Mouse (Mus musculus) forebrain, embryonic 11.5 days (tissue): ENCODE results near the gene Pfkp. TPM values are rescaled to one million over a fixed set of nuclear protein-coding genes. Genes with fewer than 3 reads are reported as not detected.

Experiments
- ATAC-seq: fragments of 200-750 bp; cut with Nextera tagmentation; replicated peaks from 2 replicates; pipeline ENCODE4 v1.8.0; 2017; ENCODE audit warnings: moderate TSS enrichment; ENCODE audit not compliant: low FRiP score
- DNase-seq: peaks from one replicate; pipeline ENCODE4 v3.0.0-alpha.2; 2017; ENCODE audit warnings: low spot score
- H3K27ac ChIP-seq: fragments of 300-500 bp; sonication (generic); 2 replicates; pipeline ENCODE4 v1.5.1; 2014; ENCODE audit warnings: low read depth, low read length
- H3K27me3 ChIP-seq: fragments of 300-500 bp; sonication (generic); 2 replicates; pipeline ENCODE4 v1.6.1; 2014; ENCODE audit warnings: mild to moderate bottlenecking, low read length, mixed read lengths; ENCODE audit not compliant: control insufficient read depth, insufficient read depth
- H3K36me3 ChIP-seq: fragments of 300-500 bp; sonication (generic); 2 replicates; pipeline ENCODE4 v1.6.1; 2014; ENCODE audit warnings: mild to moderate bottlenecking, low read length, moderate library complexity, mixed read lengths; ENCODE audit not compliant: control insufficient read depth, insufficient read depth
- H3K4me1 ChIP-seq: fragments of 300-500 bp; sonication (generic); replicated peaks from 2 replicates; pipeline ENCODE4 v1.6.1; 2014; ENCODE audit warnings: low read length, mixed read lengths; ENCODE audit not compliant: control insufficient read depth, insufficient read depth
- H3K4me2 ChIP-seq: fragments of 300-500 bp; sonication (generic); 2 replicates; pipeline ENCODE4 v1.6.1; 2014; ENCODE audit warnings: low read depth, mild to moderate bottlenecking, low read length, moderate library complexity, mixed read lengths; ENCODE audit not compliant: severe bottlenecking
- H3K4me3 ChIP-seq: fragments of 300-500 bp; sonication (generic); 2 replicates; pipeline ENCODE4 v1.5.1; 2014; ENCODE audit warnings: low read depth, low read length
- H3K9ac ChIP-seq: fragments of 300-500 bp; sonication (generic); 2 replicates; pipeline ENCODE4 v1.6.1; 2014; ENCODE audit warnings: low read length
- H3K9me3 ChIP-seq: fragments of 300-500 bp; sonication (generic); 2 replicates; pipeline ENCODE4 v1.6.1; 2016; ENCODE audit warnings: low read length, mixed read lengths; ENCODE audit not compliant: control insufficient read depth
- WGBS: fragments of 180-500 bp; shearing (Covaris S2); extraction: QIAGEN DNeasy Blood & Tissue Kit; methylation state at CpG from one replicate; pipeline ENCODE4 v1.1.7; 2014; 5-methylcytosine and 5-hydroxymethylcytosine counted together
- polyA plus RNA-seq: library from polyadenylated mRNA; unstranded; fragments of >200 nt; fragmentation: Nextera tagmentation; extraction: Ambion mirVana; gene quantifications from 2 replicates; pipeline ENCODE4 v1.2.1, GENCODE M21; 2014

Pfkp gene
- 16.7 and 17.3 TPM in 2 replicates for polyA plus RNA-seq

- Histone ChIP-seq H3K27ac (no peak within 1 kb of the TSS), H3K27me3 (no peaks in the 10 kb centered on the region), H3K9ac (peak within 1 kb of the TSS; percentile 33), H3K4me2 (peak within 1 kb of the TSS; percentile 98), H3K9me3 (no peaks in the 10 kb centered on the region), H3K36me3 (no peaks in the 10 kb centered on the region), H3K4me3 (peak within 1 kb of the TSS; percentile 46), H3K4me1 (no peaks in the 10 kb centered on the region)
- DNase-seq (peak; percentile 91), ATAC-seq (peak; percentile 95)
- WGBS = 2% methylated on average over 34 of the region's 34 CpGs
Observed at GRCm38 (mm10) chr13:6648669-6649233, at the start of gene Pfkp. Gene Pfkp, minus strand, starts transcription at chr13:6648777.

- ATAC-seq (peak; percentile 32), DNase-seq (no peak)
- 69% methylated on average over 3 of the region's 3 CpGs for WGBS
- Histone ChIP-seq H3K36me3 (no peaks in the 10 kb centered on the region), H3K4me3 (no peak overlapping the region), H3K27me3 (no peaks in the 10 kb centered on the region), H3K4me2 (no peak overlapping the region), H3K9me3 (no peaks in the 10 kb centered on the region), H3K4me1 (no peaks in the 10 kb centered on the region), H3K27ac (no peak overlapping the region), H3K9ac (no peak overlapping the region)
Observed at GRCm38 (mm10) chr13:6690607-6691006, 42.0 kb upstream of the Pfkp start.

DNA sequence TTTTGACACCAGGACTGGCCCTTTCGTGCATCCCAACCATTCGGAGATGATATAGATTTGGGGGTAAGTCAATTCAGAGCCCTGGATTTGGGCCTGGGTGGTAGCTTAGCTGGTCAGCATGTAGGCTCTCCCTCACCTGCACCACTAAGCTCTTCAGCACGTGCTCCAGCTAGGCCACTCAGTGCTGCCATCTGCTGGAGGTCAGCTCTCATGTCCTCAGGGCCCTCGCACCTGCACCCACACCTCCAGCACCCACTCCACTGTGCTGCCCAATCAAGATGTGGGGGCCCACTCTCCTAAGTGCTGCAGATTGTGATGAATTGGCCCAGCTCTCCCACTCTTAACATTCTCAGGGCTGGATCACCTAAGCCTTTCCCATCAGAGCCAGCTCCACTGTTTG is 41.4 kb upstream of the Pfkp start:
- ATAC-seq = peak; percentile 58
- Histone ChIP-seq H3K4me3 (no peak overlapping the region), H3K36me3 (no peaks in the 10 kb centered on the region), H3K4me1 (no peaks in the 10 kb centered on the region), H3K9me3 (no peaks in the 10 kb centered on the region), H3K27ac (no peak overlapping the region), H3K4me2 (no peak overlapping the region), H3K27me3 (no peaks in the 10 kb centered on the region), H3K9ac (no peak overlapping the region)
- peak; percentile 71 for DNase-seq
- 68% methylated on average over 4 of the region's 4 CpGs for WGBS

DNA sequence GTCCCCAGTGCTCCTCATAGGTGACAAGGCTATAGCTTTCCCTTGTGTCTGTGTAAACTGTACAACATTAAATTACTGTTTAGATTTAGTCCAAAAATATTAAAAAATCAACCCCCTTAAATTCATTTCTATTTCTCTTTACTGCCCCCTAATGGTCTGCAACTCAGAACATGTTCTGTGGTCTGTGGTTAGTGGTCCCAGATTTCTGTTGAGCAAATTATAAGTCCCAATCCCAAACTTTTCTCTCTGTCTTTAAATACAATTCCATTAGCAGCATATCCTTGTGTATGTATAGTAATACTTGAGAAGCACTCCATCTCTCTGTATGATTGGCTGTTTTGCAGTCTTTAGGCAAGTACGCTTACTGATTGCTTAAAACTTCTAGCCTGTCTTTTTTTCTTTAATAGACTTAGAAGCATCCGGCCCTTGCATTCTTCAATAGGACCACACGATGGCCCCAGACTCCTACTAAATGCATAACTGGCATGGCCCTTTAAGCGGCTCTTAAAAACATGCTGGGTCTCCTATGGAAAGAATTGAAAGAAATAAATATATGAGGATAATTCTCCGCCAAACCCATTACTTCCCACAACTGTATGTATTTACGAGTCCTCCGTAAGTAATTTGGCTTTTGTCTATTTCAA is 40.3 kb upstream of the Pfkp start:
- Histone ChIP-seq H3K36me3 (no peaks in the 10 kb centered on the region), H3K9ac (no peak overlapping the region), H3K4me1 (no peaks in the 10 kb centered on the region), H3K9me3 (no peaks in the 10 kb centered on the region), H3K4me2 (no peak overlapping the region), H3K27ac (no peak overlapping the region), H3K4me3 (no peak overlapping the region), H3K27me3 (no peaks in the 10 kb centered on the region)
- DNase-seq (no peak), ATAC-seq (peak; percentile 64)
- WGBS = 54% methylated on average over 7 of the region's 7 CpGs

- Histone ChIP-seq H3K9me3 (no peaks in the 10 kb centered on the region), H3K9ac (no peak overlapping the region), H3K27me3 (no peaks in the 10 kb centered on the region), H3K4me3 (no peak overlapping the region), H3K4me2 (no peak overlapping the region), H3K36me3 (no peaks in the 10 kb centered on the region), H3K4me1 (no peaks in the 10 kb centered on the region), H3K27ac (no peak overlapping the region)
- ATAC-seq = no peak
- DNase-seq = no peak
- WGBS = 86% methylated on average over 4 of the region's 4 CpGs
Observed at GRCm38 (mm10) chr13:6666887-6667286, 18.3 kb upstream of the Pfkp start.

- DNase-seq (no peak), ATAC-seq (no peak)
- 88% methylated on average over 1 of the region's 1 CpGs for WGBS
Observed at GRCm38 (mm10) chr13:6665506-6665905, 16.9 kb upstream of the Pfkp start.

GRCm38 (mm10) chr13:6664216-6664615 is 15.6 kb upstream of the Pfkp start:
- Histone ChIP-seq H3K27me3 (no peaks in the 10 kb centered on the region), H3K4me1 (no peaks in the 10 kb centered on the region), H3K9ac (no peak overlapping the region), H3K27ac (no peak overlapping the region), H3K36me3 (no peaks in the 10 kb centered on the region), H3K9me3 (no peaks in the 10 kb centered on the region), H3K4me2 (no peak overlapping the region), H3K4me3 (no peak overlapping the region)
- DNase-seq = no peak
- ATAC-seq = no peak
- 66% methylated on average over 5 of the region's 5 CpGs for WGBS

More at GRCm38 (mm10) chr13:6665506-6665905, 16.9 kb upstream of the Pfkp start:
- Histone ChIP-seq H3K9ac (no peak overlapping the region), H3K36me3 (no peaks in the 10 kb centered on the region), H3K4me2 (no peak overlapping the region), H3K9me3 (no peaks in the 10 kb centered on the region), H3K27me3 (no peaks in the 10 kb centered on the region), H3K4me1 (no peaks in the 10 kb centered on the region), H3K27ac (no peak overlapping the region), H3K4me3 (no peak overlapping the region)

GRCm38 (mm10) chr13:6659314-6659713 is 10.7 kb upstream of the Pfkp start:
- Histone ChIP-seq H3K27me3 (no peaks in the 10 kb centered on the region), H3K9me3 (no peaks in the 10 kb centered on the region), H3K9ac (no peak overlapping the region), H3K4me3 (no peak overlapping the region), H3K36me3 (no peaks in the 10 kb centered on the region), H3K4me2 (no peak overlapping the region), H3K27ac (no peak overlapping the region), H3K4me1 (no peaks in the 10 kb centered on the region)
- WGBS = 82% methylated on average over 6 of the region's 6 CpGs
- no peak for DNase-seq
- ATAC-seq = no peak

- ATAC-seq = no peak
- Histone ChIP-seq H3K9ac (no peak overlapping the region), H3K4me2 (no peak overlapping the region), H3K4me3 (no peak overlapping the region), H3K27me3 (no peaks in the 10 kb centered on the region), H3K36me3 (no peaks in the 10 kb centered on the region), H3K27ac (no peak overlapping the region), H3K9me3 (no peaks in the 10 kb centered on the region), H3K4me1 (no peaks in the 10 kb centered on the region)
- WGBS = 82% methylated on average over 2 of the region's 2 CpGs
- DNase-seq = no peak
Observed at GRCm38 (mm10) chr13:6657300-6657699, 8.7 kb upstream of the Pfkp start.
